25 mouse cellular contexts compared by ENCODE assay signal in genomic region chr2:134656477-134656876, GRCm38 (mm10). TPM values are rescaled to one million over a fixed set of nuclear protein-coding genes. Genes with fewer than 3 reads are reported as not detected.
DNase-seq lines count a peak whose midpoint lies in the region; ATAC-seq lines count a peak whose summit lies in the region.
"Had no signal": no experiment of that assay in that cellular context is flagged by ENCODE, and none has a peak within 500 bp of the region (broad histone marks: within the 10 kb centered on the region; RNA-seq: fewer than 3 reads in every experiment).

No protein-coding gene starts in this region.

- no peaks in the 10 kb centered on the region for H3K36me3 ChIP-seq in hindbrain, embryonic 11.5 days (ENCODE audit: control insufficient read depth, insufficient read depth, low read length)
- H3K36me3 ChIP-seq in hindbrain, embryonic 14.5 days (replicated peaks; ENCODE audit: control insufficient read depth, insufficient read depth), result no peaks in the 10 kb centered on the region
- H3K36me3 ChIP-seq in lung, embryonic 15.5 days, result no peaks in the 10 kb centered on the region
- no peaks in the 10 kb centered on the region for H3K36me3 ChIP-seq in embryonic facial prominence, embryonic 10.5 days (replicated peaks)
- no peaks in the 10 kb centered on the region for H3K36me3 ChIP-seq in stomach, embryonic 14.5 days (ENCODE audit: control insufficient read depth, insufficient read depth, low read length)
- H3K36me3 ChIP-seq: hindbrain, embryonic 15.5 days; limb, embryonic 12.5 days; stomach, embryonic 15.5 days had no signal

- no peak for DNase-seq in hindbrain, embryonic 11.5 days (ENCODE audit: low spot score)
- DNase-seq in hindbrain, embryonic 14.5 days (ENCODE audit: low spot score), result no peak
- no peak for DNase-seq in lung, postnatal 14 days
- DNase-seq in embryonic facial prominence, embryonic 10.5 days (ENCODE audit: low spot score), result no peak
- no peak for DNase-seq in left cerebral cortex, adult 18-20 months (ENCODE audit: low spot score in 2 of 2)
- DNase-seq: adrenal gland, postnatal 14 days; cerebellum, adult 11 months; cerebellum, adult 9-10 months; cerebellum, postnatal 36 days; embryo, embryonic 11 days; forebrain, postnatal 0 days; heart, postnatal 14 days; kidney, adult 11 months; layer of hippocampus, postnatal 36 days; lung, postnatal 10 days; right cerebral cortex, postnatal 14 days; thymus, postnatal 14 days had no signal

- H3K4me1 ChIP-seq in hindbrain, embryonic 11.5 days (replicated peaks; ENCODE audit: control insufficient read depth, insufficient read depth, low read length), result no peaks in the 10 kb centered on the region
- no peaks in the 10 kb centered on the region for H3K4me1 ChIP-seq in hindbrain, embryonic 14.5 days (replicated peaks; ENCODE audit: control insufficient read depth, insufficient read depth, low read length)
- no peaks in the 10 kb centered on the region for H3K4me1 ChIP-seq in lung, embryonic 15.5 days
- H3K4me1 ChIP-seq in embryonic facial prominence, embryonic 10.5 days, result peaks cover 7% of the 10 kb centered on the region; the same call in 1 of the 2 replicates
- H3K4me1 ChIP-seq in stomach, embryonic 14.5 days (ENCODE audit: control insufficient read depth, insufficient read depth, low read length), result no peaks in the 10 kb centered on the region
- H3K4me1 ChIP-seq: hindbrain, embryonic 15.5 days; limb, embryonic 12.5 days; stomach, embryonic 15.5 days had no signal

- no peak overlapping the region for H3K9ac ChIP-seq in hindbrain, embryonic 11.5 days (ENCODE audit: low read depth, low read length)
- no peak overlapping the region for H3K9ac ChIP-seq in hindbrain, embryonic 14.5 days
- H3K9ac ChIP-seq in lung, embryonic 15.5 days, result no peak overlapping the region
- H3K9ac ChIP-seq in stomach, embryonic 14.5 days (replicated peaks; ENCODE audit: low read depth, low read length), result no peak overlapping the region
- H3K9ac ChIP-seq: forebrain, postnatal 0 days; hindbrain, embryonic 15.5 days; limb, embryonic 12.5 days; stomach, embryonic 15.5 days had no signal

- H3K27ac ChIP-seq in hindbrain, embryonic 11.5 days (ENCODE audit: low read depth, low read length), result no peak overlapping the region
- no peak overlapping the region for H3K27ac ChIP-seq in hindbrain, embryonic 14.5 days
- H3K27ac ChIP-seq in lung, embryonic 15.5 days, result no peak overlapping the region
- peak overlapping the region; percentile 12; the same call in 1 of the 2 replicates for H3K27ac ChIP-seq in embryonic facial prominence, embryonic 10.5 days (replicated peaks)
- no peak overlapping the region for H3K27ac ChIP-seq in stomach, embryonic 14.5 days (ENCODE audit: low read length)
- H3K27ac ChIP-seq: hindbrain, embryonic 15.5 days; limb, embryonic 12.5 days; stomach, embryonic 15.5 days had no signal

- H3K9me3 ChIP-seq in hindbrain, embryonic 11.5 days (ENCODE audit: control insufficient read depth, low read length), result no peaks in the 10 kb centered on the region
- H3K9me3 ChIP-seq in hindbrain, embryonic 14.5 days (ENCODE audit: control insufficient read depth, low read length), result no peaks in the 10 kb centered on the region
- no peaks in the 10 kb centered on the region for H3K9me3 ChIP-seq in lung, embryonic 15.5 days
- no peaks in the 10 kb centered on the region for H3K9me3 ChIP-seq in embryonic facial prominence, embryonic 10.5 days
- H3K9me3 ChIP-seq in stomach, embryonic 14.5 days (ENCODE audit: control insufficient read depth, low read depth, low read length), result no peaks in the 10 kb centered on the region
- H3K9me3 ChIP-seq: hindbrain, embryonic 15.5 days; limb, embryonic 12.5 days; stomach, embryonic 15.5 days had no signal

- H3K27me3 ChIP-seq in hindbrain, embryonic 11.5 days (ENCODE audit: control insufficient read depth, insufficient read depth, low read length), result no peaks in the 10 kb centered on the region
- H3K27me3 ChIP-seq in hindbrain, embryonic 14.5 days (ENCODE audit: control insufficient read depth, insufficient read depth, low read length), result no peaks in the 10 kb centered on the region
- no peaks in the 10 kb centered on the region for H3K27me3 ChIP-seq in lung, embryonic 15.5 days
- H3K27me3 ChIP-seq in embryonic facial prominence, embryonic 10.5 days (replicated peaks; ENCODE audit: low read depth, poor library complexity, severe bottlenecking), result no peaks in the 10 kb centered on the region
- H3K27me3 ChIP-seq in stomach, embryonic 14.5 days (ENCODE audit: control insufficient read depth, insufficient read depth, low read length), result no peaks in the 10 kb centered on the region
- H3K27me3 ChIP-seq: hindbrain, embryonic 15.5 days; limb, embryonic 12.5 days; stomach, embryonic 15.5 days had no signal

- 0 out of 2 replicates have a peak, but pooled peaks have one; percentile 25 for ATAC-seq in hindbrain, embryonic 11.5 days (ENCODE audit: low FRiP score)
- ATAC-seq in hindbrain, embryonic 14.5 days (ENCODE audit: low FRiP score), result no peak
- ATAC-seq in lung, embryonic 15.5 days (ENCODE audit: borderline replicate concordance, extremely low read depth, low FRiP score, low TSS enrichment), result 0 out of 2 replicates have a peak, but pooled peaks have one; percentile 39
- peak; percentile 46; the same call in 1 of the 2 replicates for ATAC-seq in stomach, embryonic 14.5 days (ENCODE audit: insufficient number of reproducible peaks, insufficient read depth, low FRiP score, low read depth)
- ATAC-seq: CD4-positive, CD25-positive, alpha-beta regulatory T cell, adult 4 months; forebrain, postnatal 0 days; inflammation-experienced regulatory T-cells, adult 6 months had no signal

- no peak overlapping the region for H3K4me2 ChIP-seq in hindbrain, embryonic 11.5 days (replicated peaks; ENCODE audit: low read depth, low read length)
- H3K4me2 ChIP-seq in hindbrain, embryonic 14.5 days (replicated peaks), result no peak overlapping the region
- no peak overlapping the region for H3K4me2 ChIP-seq in lung, embryonic 15.5 days
- H3K4me2 ChIP-seq in stomach, embryonic 14.5 days (replicated peaks; ENCODE audit: low read depth, low read length), result no peak overlapping the region
- H3K4me2 ChIP-seq: hindbrain, embryonic 15.5 days; limb, embryonic 12.5 days; stomach, embryonic 15.5 days had no signal

- no peak overlapping the region for H3K4me3 ChIP-seq in hindbrain, embryonic 11.5 days (ENCODE audit: low read depth, low read length)
- H3K4me3 ChIP-seq in hindbrain, embryonic 14.5 days (replicated peaks; ENCODE audit: low read length), result no peak overlapping the region
- no peak overlapping the region for H3K4me3 ChIP-seq in lung, embryonic 15.5 days
- no peak overlapping the region for H3K4me3 ChIP-seq in embryonic facial prominence, embryonic 10.5 days
- H3K4me3 ChIP-seq in stomach, embryonic 14.5 days (ENCODE audit: low read depth, low read length), result no peak overlapping the region
- H3K4me3 ChIP-seq: erythroblast, embryonic 14.5 days; hindbrain, embryonic 15.5 days; limb, embryonic 12.5 days; stomach, embryonic 15.5 days had no signal

- 35% methylated on average over 4 of the region's 4 CpGs for WGBS in hindbrain, embryonic 11.5 days
- WGBS in hindbrain, embryonic 14.5 days, result 26% methylated on average over 4 of the region's 4 CpGs
- WGBS in lung, embryonic 15.5 days, result 15% methylated on average over 4 of the region's 4 CpGs
- WGBS in embryonic facial prominence, embryonic 10.5 days, result 19% methylated on average over 4 of the region's 4 CpGs
- 21% methylated on average over 4 of the region's 4 CpGs for WGBS in stomach, embryonic 14.5 days

RNA-seq across cellular contexts. Expression of gene Tmx4, which starts 12.5 kb away (rescaled TPM):
- 49.8 and 50.6 TPM in 2 replicates for polyA plus RNA-seq in hindbrain, embryonic 11.5 days (2014; fragmentation: Nextera tagmentation; extraction: Ambion mirVana)
- polyA plus RNA-seq in hindbrain, embryonic 14.5 days (2014; fragmentation: Nextera tagmentation; extraction: Ambion mirVana), result 142 and 147 TPM in 2 replicates
- polyA plus RNA-seq in lung, embryonic 15.5 days (2015; fragmentation: Nextera tagmentation; extraction: Ambion mirVana), result 18.1 and 21.1 TPM in 2 replicates
- 23.3 and 23.9 TPM in 2 replicates for polyA plus RNA-seq in embryonic facial prominence, embryonic 10.5 days (2016; fragmentation: Nextera tagmentation; extraction: Ambion mirVana)
- 30.0 and 31.1 TPM in 2 replicates for polyA plus RNA-seq in stomach, embryonic 14.5 days (2014; fragmentation: Nextera tagmentation; extraction: Ambion mirVana)
- total RNA-seq in left cerebral cortex, adult 18-20 months (2021), result 100 to 1,000 TPM; 189 to 191 TPM
